Mouse (Mus musculus) heart, embryonic 11.5 days (tissue): ENCODE results near the gene Brpf1. TPM values are rescaled to one million over a fixed set of nuclear protein-coding genes. Genes with fewer than 3 reads are reported as not detected.
A peak's percentile ranks its signal among the peaks of the same experiment; 100 is the strongest.

ENCODE experiments used
- ATAC-seq: fragments of 200-750 bp; cut with Nextera tagmentation; replicated peaks from 2 replicates; pipeline ENCODE4 v1.8.0; 2017; ENCODE audit warnings: moderate library complexity; ENCODE audit not compliant: insufficient number of reproducible peaks, low FRiP score, low TSS enrichment
- H3K27ac ChIP-seq: fragments of 300-500 bp; sonication (generic); 2 replicates; pipeline ENCODE4 v1.5.1; 2014; ENCODE audit warnings: mild to moderate bottlenecking, low read depth, low read length
- H3K27me3 ChIP-seq: fragments of 300-500 bp; sonication (generic); 2 replicates; pipeline ENCODE4 v1.6.1; 2014; ENCODE audit warnings: mild to moderate bottlenecking, low read length, mixed read lengths; ENCODE audit not compliant: control insufficient read depth, insufficient read depth
- H3K36me3 ChIP-seq: fragments of 300-500 bp; sonication (generic); 2 replicates; pipeline ENCODE4 v1.6.1; 2014; ENCODE audit warnings: mild to moderate bottlenecking, low read length, moderate library complexity, mixed read lengths; ENCODE audit not compliant: control insufficient read depth, insufficient read depth
- H3K4me1 ChIP-seq: fragments of 300-500 bp; sonication (generic); 2 replicates; pipeline ENCODE4 v1.6.1; 2014; ENCODE audit warnings: low read length; ENCODE audit not compliant: control insufficient read depth, insufficient read depth
- H3K4me2 ChIP-seq: fragments of 300-500 bp; sonication (generic); 2 replicates; pipeline ENCODE4 v1.6.1; 2014; ENCODE audit warnings: mild to moderate bottlenecking, moderate library complexity
- H3K4me3 ChIP-seq: fragments of 300-500 bp; sonication (generic); 2 replicates; pipeline ENCODE4 v1.5.1; 2014; ENCODE audit warnings: low read depth, low read length
- H3K9ac ChIP-seq: fragments of 300-500 bp; sonication (generic); 2 replicates; pipeline ENCODE4 v1.6.1; 2014; ENCODE audit warnings: mild to moderate bottlenecking, low read depth, low read length, moderate library complexity
- H3K9me3 ChIP-seq: fragments of 300-500 bp; sonication (generic); replicated peaks from 2 replicates; pipeline ENCODE4 v1.6.1; 2016; ENCODE audit warnings: low read length; ENCODE audit not compliant: control insufficient read depth
- WGBS: fragments of 180-500 bp; shearing (Covaris S2); extraction: QIAGEN DNeasy Blood & Tissue Kit; methylation state at CpG from one replicate; pipeline ENCODE4 v1.1.7; 2014; ENCODE audit not compliant: insufficient replicate concordance; 5-methylcytosine and 5-hydroxymethylcytosine counted together
- polyA plus RNA-seq: library from polyadenylated mRNA; unstranded; fragments of >200 nt; fragmentation: Nextera tagmentation; extraction: Ambion mirVana; gene quantifications from 2 replicates; pipeline ENCODE4 v1.2.1, GENCODE M21; 2014

The Brpf1 gene
- polyA plus RNA-seq, 1 experiment from 2014 or later = 11.0 TPM

GRCm38 (mm10) chr6:113281676-113282075 is 25.3 kb upstream of the Brpf1 start:
- no peaks in the 10 kb centered on the region; the same call in 1 of the 2 replicates for H3K36me3 ChIP-seq
- 57% methylated on average over 6 of the region's 6 CpGs for whole genome bisulfite sequencing
- H3K4me2 ChIP-seq = no peak overlapping the region
- no peak overlapping the region for H3K4me3 ChIP-seq
- no peaks in the 10 kb centered on the region for H3K9me3 ChIP-seq
- H3K9ac ChIP-seq = no peak overlapping the region
- 0 out of 2 replicates have a peak, but pooled peaks cover 4% of the 10 kb centered on the region for H3K4me1 ChIP-seq
- H3K27ac ChIP-seq = no peak overlapping the region
- H3K27me3 ChIP-seq = peaks cover 43% of the 10 kb centered on the region
- no peak for ATAC-seq

GRCm38 (mm10) chr6:113282101-113282802 is 24.7 kb upstream of the Brpf1 start, which contains the start of gene Cpne9:
Gene Cpne9 (plus strand): TSS chr6:113282307.
- no peak within 1 kb of the TSS for H3K9ac ChIP-seq
- H3K9me3 ChIP-seq = no peaks in the 10 kb centered on the region
- H3K4me2 ChIP-seq = peak within 1 kb of the TSS; percentile 36
- no peaks in the 10 kb centered on the region; the same call in 1 of the 2 replicates for H3K36me3 ChIP-seq
- 3% methylated on average over 37 of the region's 37 CpGs for WGBS
- no peak within 1 kb of the TSS for H3K27ac ChIP-seq
- H3K4me1 ChIP-seq = 0 out of 2 replicates have a peak, but pooled peaks cover 4% of the 10 kb centered on the region
- ATAC-seq = 0 out of 2 replicates have a peak, but pooled peaks have one; percentile 18
- H3K4me3 ChIP-seq = peak within 1 kb of the TSS; percentile 17
- peaks cover 43% of the 10 kb centered on the region for H3K27me3 ChIP-seq

GRCm38 (mm10) chr6:113282969-113283368 is 24.0 kb upstream of the Brpf1 start:
- H3K9me3 ChIP-seq = no peaks in the 10 kb centered on the region
- H3K36me3 ChIP-seq = no peaks in the 10 kb centered on the region; the same call in 1 of the 2 replicates
- no peak overlapping the region for H3K27ac ChIP-seq
- no peak overlapping the region for H3K9ac ChIP-seq
- peaks cover 43% of the 10 kb centered on the region for H3K27me3 ChIP-seq
- H3K4me2 ChIP-seq = no peak overlapping the region
- H3K4me1 ChIP-seq = 0 out of 2 replicates have a peak, but pooled peaks cover 4% of the 10 kb centered on the region
- WGBS = under 1% methylated on average over 16 of the region's 22 CpGs
- no peak for ATAC-seq
- H3K4me3 ChIP-seq = no peak overlapping the region

GRCm38 (mm10) chr6:113283500-113283899 is 23.4 kb upstream of the Brpf1 start:
- ATAC-seq = 0 out of 2 replicates have a peak, but pooled peaks have one; percentile 45
- no peak overlapping the region for H3K4me2 ChIP-seq

GRCm38 (mm10) chr6:113284931-113285330 is 22.0 kb upstream of the Brpf1 start:
- Histone ChIP-seq H3K4me2 (no peak overlapping the region), H3K9ac (no peak overlapping the region), H3K36me3 (no peaks in the 10 kb centered on the region; the same call in 1 of the 2 replicates), H3K4me1 (0 out of 2 replicates have a peak, but pooled peaks cover 4% of the 10 kb centered on the region), H3K9me3 (no peaks in the 10 kb centered on the region), H3K4me3 (no peak overlapping the region), H3K27me3 (peaks cover 43% of the 10 kb centered on the region), H3K27ac (no peak overlapping the region)
- ATAC-seq = no peak
- 70% methylated on average over 3 of the region's 3 CpGs for WGBS

More at GRCm38 (mm10) chr6:113283500-113283899, 23.4 kb upstream of the Brpf1 start:
- no peak overlapping the region for H3K9ac ChIP-seq
- H3K36me3 ChIP-seq = no peaks in the 10 kb centered on the region; the same call in 1 of the 2 replicates
- H3K27me3 ChIP-seq = peaks cover 43% of the 10 kb centered on the region
- 0 out of 2 replicates have a peak, but pooled peaks cover 4% of the 10 kb centered on the region for H3K4me1 ChIP-seq
- H3K27ac ChIP-seq = no peak overlapping the region
- no peaks in the 10 kb centered on the region for H3K9me3 ChIP-seq
- WGBS = 8% methylated on average over 6 of the region's 6 CpGs
- no peak overlapping the region for H3K4me3 ChIP-seq

GRCm38 (mm10) chr6:113286316-113286715 is 20.6 kb upstream of the Brpf1 start:
- Histone ChIP-seq H3K9me3 (no peaks in the 10 kb centered on the region), H3K4me3 (no peak overlapping the region), H3K4me2 (no peak overlapping the region), H3K36me3 (no peaks in the 10 kb centered on the region), H3K27me3 (peaks cover 43% of the 10 kb centered on the region), H3K27ac (no peak overlapping the region), H3K9ac (no peak overlapping the region), H3K4me1 (0 out of 2 replicates have a peak, but pooled peaks cover 4% of the 10 kb centered on the region)
- no peak for ATAC-seq
- WGBS = 35% methylated on average over 1 of the region's 1 CpGs

GRCm38 (mm10) chr6:113287236-113287635 is 19.7 kb upstream of the Brpf1 start:
- no peak overlapping the region for H3K9ac ChIP-seq
- no peak overlapping the region for H3K27ac ChIP-seq
- H3K4me3 ChIP-seq = no peak overlapping the region
- H3K4me1 ChIP-seq = 0 out of 2 replicates have a peak, but pooled peaks cover 2% of the 10 kb centered on the region
- no peak for ATAC-seq
- no peak overlapping the region for H3K4me2 ChIP-seq
- H3K27me3 ChIP-seq = peaks cover 35% of the 10 kb centered on the region
- H3K36me3 ChIP-seq = no peaks in the 10 kb centered on the region
- WGBS = 61% methylated on average over 4 of the region's 4 CpGs
- no peaks in the 10 kb centered on the region for H3K9me3 ChIP-seq

- Histone ChIP-seq H3K4me3 (no peak overlapping the region), H3K9me3 (no peaks in the 10 kb centered on the region), H3K4me1 (no peaks in the 10 kb centered on the region), H3K27ac (no peak overlapping the region), H3K4me2 (no peak overlapping the region), H3K27me3 (peaks cover 13% of the 10 kb centered on the region), H3K36me3 (no peaks in the 10 kb centered on the region), H3K9ac (no peak overlapping the region)
- WGBS = 81% methylated on average over 15 of the region's 15 CpGs
- ATAC-seq = no peak
Observed at GRCm38 (mm10) chr6:113289346-113289745, 17.6 kb upstream of the Brpf1 start.
